Mouse (Mus musculus) megakaryocyte, embryonic 14.5 days (primary cell): Measurements from ENCODE around the gene Pacs1. TPM values are rescaled to one million over a fixed set of nuclear protein-coding genes. Genes with fewer than 3 reads are reported as not detected.
"Not testable (repeated sequence)": the region's sequence is repeated elsewhere in the genome, so short reads cannot be mapped to it uniquely, and the experiment has no call there.

ENCODE experiments used
- H3K27me3 ChIP-seq: replicated peaks from 2 replicates; pipeline ENCODE3; 2012; ENCODE audit warnings: inconsistent platforms
- H3K36me3 ChIP-seq: replicated peaks from 2 replicates; pipeline ENCODE3; 2012; ENCODE audit warnings: low read length, inconsistent platforms, mixed read lengths
- H3K4me1 ChIP-seq: 2 replicates; pipeline ENCODE4 v1.6.1; 2012; ENCODE audit warnings: inconsistent platforms
- H3K4me3 ChIP-seq: replicated peaks from 2 replicates; pipeline ENCODE3; 2012; ENCODE audit warnings: moderate library complexity, mild to moderate bottlenecking, inconsistent platforms
- H3K9me3 ChIP-seq: 2 replicates; pipeline ENCODE4 v1.6.1; 2012; ENCODE audit warnings: inconsistent platforms
- FLI1 ChIP-seq: IDR thresholded peaks from 2 replicates; pipeline ENCODE4 v1.6.1; 2012; ENCODE audit warnings: low read length, inconsistent platforms, mixed read lengths
- GATA1 ChIP-seq: IDR thresholded peaks from 3 replicates; pipeline ENCODE4 v1.6.1; 2012; ENCODE audit warnings: mixed read lengths, low read length, inconsistent platforms, borderline replicate concordance
- polyA plus RNA-seq: library from polyadenylated mRNA; stranded (reverse); fragments of >175 nt; gene quantifications from 2 replicates; pipeline ENCODE4 v1.2.3, GENCODE M21; 2012; ENCODE audit warnings: low replicate concordance; ENCODE audit not compliant: insufficient read depth

The Pacs1 gene
- polyA plus RNA-seq, 1 experiment = 40.2 TPM

GRCm38 (mm10) chr19:5161913-5162312 is 111.0 kb downstream of the Pacs1 start:
- TF ChIP-seq FLI1 (no peak), GATA1 (no peak)
- H3K36me3 ChIP-seq = peaks cover 61% of the 10 kb centered on the region

GRCm38 (mm10) chr19:5152261-5152660 is 120.7 kb downstream of the Pacs1 start:
- no peaks in the 10 kb centered on the region for H3K9me3 ChIP-seq
- no peaks in the 10 kb centered on the region for H3K27me3 ChIP-seq
- H3K4me3 ChIP-seq = no peak overlapping the region
- TF ChIP-seq FLI1 = no peak
- no peak for TF ChIP-seq GATA1
- peaks cover 87% of the 10 kb centered on the region for H3K36me3 ChIP-seq
- H3K4me1 ChIP-seq = peaks cover 10% of the 10 kb centered on the region

More at GRCm38 (mm10) chr19:5161913-5162312, 111.0 kb downstream of the Pacs1 start:
- Histone ChIP-seq H3K4me3 (no peak overlapping the region), H3K27me3 (no peaks in the 10 kb centered on the region), H3K4me1 (peaks cover 8% of the 10 kb centered on the region; the same call in 1 of the 2 replicates), H3K9me3 (no peaks in the 10 kb centered on the region)

GRCm38 (mm10) chr19:5151741-5152140 is 121.2 kb downstream of the Pacs1 start:
- H3K36me3 ChIP-seq = peaks cover 88% of the 10 kb centered on the region
- no peaks in the 10 kb centered on the region for H3K9me3 ChIP-seq
- no peaks in the 10 kb centered on the region for H3K27me3 ChIP-seq
- TF ChIP-seq FLI1 = no peak
- no peak for TF ChIP-seq GATA1
- H3K4me1 ChIP-seq = peaks cover 14% of the 10 kb centered on the region
- H3K4me3 ChIP-seq = no peak overlapping the region

- H3K4me3 ChIP-seq = no peak overlapping the region
- H3K36me3 ChIP-seq = peaks cover 88% of the 10 kb centered on the region
Measured at GRCm38 (mm10) chr19:5151331-5151730, 121.6 kb downstream of the Pacs1 start.

GRCm38 (mm10) chr19:5150358-5150757 is 122.6 kb downstream of the Pacs1 start:
- TF ChIP-seq GATA1 (no peak), FLI1 (no peak)
- Histone ChIP-seq H3K4me1 (peaks cover 18% of the 10 kb centered on the region), H3K9me3 (no peaks in the 10 kb centered on the region), H3K4me3 (no peak overlapping the region), H3K27me3 (no peaks in the 10 kb centered on the region), H3K36me3 (peaks cover 88% of the 10 kb centered on the region)

More at GRCm38 (mm10) chr19:5151331-5151730, 121.6 kb downstream of the Pacs1 start:
- Histone ChIP-seq H3K27me3 (no peaks in the 10 kb centered on the region), H3K9me3 (no peaks in the 10 kb centered on the region), H3K4me1 (peaks cover 18% of the 10 kb centered on the region)
- no peak for TF ChIP-seq GATA1
- TF ChIP-seq FLI1 = no peak

GRCm38 (mm10) chr19:5149041-5149440 is 123.9 kb downstream of the Pacs1 start:
- not testable (repeated sequence) for H3K27me3 ChIP-seq, H3K9me3 ChIP-seq, H3K4me3 ChIP-seq
- Histone ChIP-seq H3K36me3 (peaks cover 88% of the 10 kb centered on the region), H3K4me1 (peaks cover 15% of the 10 kb centered on the region)

- TF ChIP-seq FLI1 (no peak), GATA1 (no peak)
- Histone ChIP-seq H3K27me3 (no peaks in the 10 kb centered on the region), H3K4me3 (no peak overlapping the region), H3K4me1 (no peaks in the 10 kb centered on the region), H3K9me3 (no peaks in the 10 kb centered on the region), H3K36me3 (peaks cover 99% of the 10 kb centered on the region)
Measured at GRCm38 (mm10) chr19:5139640-5140039, 133.3 kb downstream of the Pacs1 start.

- H3K36me3 ChIP-seq = peaks cover 37% of the 10 kb centered on the region
- TF ChIP-seq FLI1 (no peak), GATA1 (no peak)
- no peaks in the 10 kb centered on the region for H3K9me3 ChIP-seq
- no peak overlapping the region for H3K4me3 ChIP-seq
- H3K4me1 ChIP-seq = peaks cover 21% of the 10 kb centered on the region
- H3K27me3 ChIP-seq = peaks cover 19% of the 10 kb centered on the region
Measured at GRCm38 (mm10) chr19:5131237-5131636, 141.7 kb downstream of the Pacs1 start.

- Histone ChIP-seq H3K27me3 (peaks cover 24% of the 10 kb centered on the region), H3K4me3 (no peak overlapping the region), H3K9me3 (no peaks in the 10 kb centered on the region), H3K4me1 (peaks cover 21% of the 10 kb centered on the region), H3K36me3 (peaks cover 22% of the 10 kb centered on the region)
- no peak for TF ChIP-seq GATA1
- no peak for TF ChIP-seq FLI1
Measured at GRCm38 (mm10) chr19:5129770-5130169, 143.1 kb downstream of the Pacs1 start.

- H3K9me3 ChIP-seq = no peaks in the 10 kb centered on the region
- H3K4me3 ChIP-seq = no peak overlapping the region
- H3K36me3 ChIP-seq = no peaks in the 10 kb centered on the region
- TF ChIP-seq GATA1 (no peak), FLI1 (no peak)
- H3K4me1 ChIP-seq = peaks cover 12% of the 10 kb centered on the region
- peaks cover 56% of the 10 kb centered on the region for H3K27me3 ChIP-seq
Measured at GRCm38 (mm10) chr19:5124055-5124614, 148.8 kb downstream of the Pacs1 start.

GRCm38 (mm10) chr19:5123241-5123640 is 149.7 kb downstream of the Pacs1 start:
- Histone ChIP-seq H3K4me3 (no peak overlapping the region), H3K9me3 (no peaks in the 10 kb centered on the region), H3K27me3 (peaks cover 60% of the 10 kb centered on the region), H3K4me1 (peaks cover 19% of the 10 kb centered on the region), H3K36me3 (no peaks in the 10 kb centered on the region)
- TF ChIP-seq GATA1 (no peak), FLI1 (no peak)
